Mouse (Mus musculus): Measurements from ENCODE around the gene Mapk8ip3.

DNA sequence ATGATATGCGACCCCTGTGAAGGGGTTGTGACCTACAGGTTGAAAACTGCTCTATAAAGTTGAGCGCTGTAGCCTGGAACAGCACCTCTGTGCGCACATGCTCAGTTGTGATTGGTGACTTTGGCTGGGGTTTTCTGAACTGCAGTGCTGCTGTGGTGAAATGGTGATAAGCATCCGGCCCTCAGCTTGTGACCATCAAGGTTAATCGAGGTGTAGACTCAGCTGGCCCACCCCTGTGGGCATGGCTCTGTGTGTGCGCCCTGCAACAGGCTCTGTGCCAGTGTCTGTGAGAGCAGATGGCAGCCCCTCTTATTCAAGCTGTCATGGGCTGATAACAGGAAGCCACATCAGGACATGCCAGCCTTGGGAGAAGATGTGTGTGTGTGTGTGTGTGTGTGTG lies 77.8 kb downstream of the Mapk8ip3 start:
- TF ChIP-seq CTCF (IDR thresholded peaks at IDR 0.05; ENCODE audit: low read depth) (no peak), EP300 (IDR thresholded peaks at IDR 0.05; ENCODE audit: low read depth) (no peak)

Measured in heart, postnatal 0 days (tissue).